ENCODE assay signal across 8 mouse cellular contexts in genomic region chr2:3414241-3414640, GRCm38 (mm10).
DNase-seq lines count a peak whose midpoint lies in the region.

No protein-coding gene starts in this region.

- DNase-seq in cerebellum, adult 9-10 months = peak; percentile 36
- DNase-seq in cerebellum, adult 11 months = no peak
- peak; percentile 34 for DNase-seq in urinary bladder, postnatal 25 days (ENCODE audit: low spot score)
- no peak for DNase-seq in urinary bladder, postnatal 10 days (ENCODE audit: low spot score)
- DNase-seq in embryo, embryonic 11.5 days (ENCODE audit: low read depth, low spot score) = peak; percentile 43
- DNase-seq in kidney, postnatal 10 days = peak; percentile 79
- DNase-seq in lung, postnatal 10 days = peak; percentile 69
- DNase-seq in spleen, postnatal 14 days (ENCODE audit: low spot score in 2 of 2) = peak; percentile 19 to 47

Comparison
In these comparisons a context has a peak if more than half of its experiments do, and no peak if none do; other contexts are left out.
1. DNase-seq: peak in cerebellum, adult 9-10 months (single experiment), urinary bladder, postnatal 25 days (single experiment), embryo, embryonic 11.5 days (single experiment), kidney, postnatal 10 days (single experiment), lung, postnatal 10 days (single experiment) and spleen, postnatal 14 days (2 of 2); none in cerebellum, adult 11 months (single experiment) and urinary bladder, postnatal 10 days (single experiment).